Mouse (Mus musculus) hindbrain, embryonic 15.5 days (tissue): ENCODE results near the gene Cerkl. TPM values are rescaled to one million over a fixed set of nuclear protein-coding genes. Genes with fewer than 3 reads are reported as not detected.
A peak's percentile ranks its signal among the peaks of the same experiment; 100 is the strongest.

Experiments used
- ATAC-seq: fragments of 200-750 bp; cut with Nextera tagmentation; 2 replicates; pipeline ENCODE4 v1.8.0; 2017; ENCODE audit warnings: low read depth, moderate number of reproducible peaks, moderate TSS enrichment; ENCODE audit not compliant: low FRiP score
- H3K27ac ChIP-seq: fragments of 300-500 bp; sonication (generic); replicated peaks from 2 replicates; pipeline ENCODE4 v1.5.1; 2015; ENCODE audit warnings: mild to moderate bottlenecking, inconsistent platforms
- H3K27me3 ChIP-seq: fragments of 300-500 bp; sonication (generic); 2 replicates; pipeline ENCODE4 v1.6.1; 2015; ENCODE audit warnings: control low read depth, inconsistent platforms
- H3K36me3 ChIP-seq: fragments of 300-500 bp; sonication (generic); 2 replicates; pipeline ENCODE4 v1.6.1; 2015; ENCODE audit warnings: control low read depth, inconsistent platforms
- H3K4me1 ChIP-seq: fragments of 300-500 bp; sonication (generic); replicated peaks from 2 replicates; pipeline ENCODE4 v1.6.1; 2015; ENCODE audit warnings: control low read depth, inconsistent platforms
- H3K4me2 ChIP-seq: fragments of 300-500 bp; sonication (generic); 2 replicates; pipeline ENCODE4 v1.6.1; 2015; ENCODE audit warnings: moderate library complexity, mild to moderate bottlenecking, inconsistent platforms
- H3K4me3 ChIP-seq: fragments of 300-500 bp; sonication (generic); 2 replicates; pipeline ENCODE4 v1.5.1; 2015; ENCODE audit warnings: mild to moderate bottlenecking, inconsistent platforms
- H3K9ac ChIP-seq: fragments of 300-500 bp; sonication (generic); 2 replicates; pipeline ENCODE4 v1.6.1; 2015; ENCODE audit warnings: inconsistent platforms
- H3K9me3 ChIP-seq: fragments of 300-500 bp; sonication (generic); 2 replicates; pipeline ENCODE4 v1.6.1; 2016; ENCODE audit warnings: control low read depth, inconsistent platforms
- WGBS: fragments of 180-500 bp; shearing (Covaris S2); methylation state at CpG from one replicate; pipeline ENCODE4 v1.1.7; 2015; 5-methylcytosine and 5-hydroxymethylcytosine counted together
- polyA plus RNA-seq: library from polyadenylated mRNA; unstranded; fragments of >200 nt; fragmentation: Nextera tagmentation; extraction: Ambion mirVana; gene quantifications from 2 replicates; pipeline ENCODE4 v1.2.1, GENCODE M21; 2015

The Cerkl gene
- 2.5 and 3.3 TPM in 2 replicates for polyA plus RNA-seq

DNA sequence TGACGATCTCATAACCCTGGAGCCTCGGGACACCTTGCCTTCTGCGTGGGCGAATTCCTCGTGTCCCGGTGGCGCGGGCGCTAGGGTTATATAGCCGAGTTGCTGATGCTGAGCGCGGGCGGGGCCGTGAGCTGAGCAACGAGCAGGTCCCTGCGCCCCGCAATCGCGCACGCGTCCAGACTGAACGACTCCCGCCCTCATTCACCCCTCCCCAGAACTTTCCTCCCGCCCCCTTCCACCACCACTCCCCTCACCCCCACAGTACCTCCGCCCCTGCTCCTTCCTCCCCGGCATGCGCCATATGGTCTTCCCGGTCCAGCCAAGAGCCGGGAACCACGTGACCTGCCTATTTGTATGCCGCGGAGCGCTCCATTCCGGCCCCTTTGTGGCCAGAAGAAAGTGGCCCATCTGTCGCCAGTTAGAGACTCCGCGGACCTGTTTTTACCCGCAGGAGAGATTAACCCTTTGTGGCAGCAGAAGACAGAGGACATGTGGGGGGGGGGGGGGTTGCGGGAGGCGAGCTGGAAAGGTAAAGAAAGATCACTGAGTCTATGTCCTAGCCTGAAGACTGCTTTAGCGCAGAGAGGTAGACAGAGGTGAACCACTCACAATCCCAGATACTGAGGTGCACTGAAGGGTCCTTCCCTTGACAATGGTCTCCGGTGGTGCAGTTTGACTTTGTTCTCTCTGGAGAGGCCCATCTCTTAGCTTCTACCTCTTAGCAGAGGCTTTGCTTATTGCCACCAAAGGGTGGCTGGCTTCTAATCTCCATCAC, at the start of gene Cerkl, which contains the start of gene Neurod1:
Gene Cerkl (minus strand): TSS at position 211 of the 775 bp plus-strand sequence.
Gene Neurod1 (minus strand): TSS at position 177 of the 775 bp plus-strand sequence.
- H3K4me1 ChIP-seq: peaks cover 51% of the 10 kb centered on the region
- no peaks in the 10 kb centered on the region for H3K9me3 ChIP-seq
- H3K36me3 ChIP-seq: no peaks in the 10 kb centered on the region
- peak; percentile 91 for ATAC-seq
- peak within 1 kb of the TSS; percentile 46 for H3K4me3 ChIP-seq
- H3K27ac ChIP-seq: peak within 1 kb of the TSS; percentile 58
- 1% methylated on average over 42 of the region's 42 CpGs for WGBS
- peak within 1 kb of the TSS; percentile 64 for H3K4me2 ChIP-seq
- peak within 1 kb of the TSS; percentile 39 for H3K9ac ChIP-seq
- H3K27me3 ChIP-seq: peaks cover 15% of the 10 kb centered on the region

DNA sequence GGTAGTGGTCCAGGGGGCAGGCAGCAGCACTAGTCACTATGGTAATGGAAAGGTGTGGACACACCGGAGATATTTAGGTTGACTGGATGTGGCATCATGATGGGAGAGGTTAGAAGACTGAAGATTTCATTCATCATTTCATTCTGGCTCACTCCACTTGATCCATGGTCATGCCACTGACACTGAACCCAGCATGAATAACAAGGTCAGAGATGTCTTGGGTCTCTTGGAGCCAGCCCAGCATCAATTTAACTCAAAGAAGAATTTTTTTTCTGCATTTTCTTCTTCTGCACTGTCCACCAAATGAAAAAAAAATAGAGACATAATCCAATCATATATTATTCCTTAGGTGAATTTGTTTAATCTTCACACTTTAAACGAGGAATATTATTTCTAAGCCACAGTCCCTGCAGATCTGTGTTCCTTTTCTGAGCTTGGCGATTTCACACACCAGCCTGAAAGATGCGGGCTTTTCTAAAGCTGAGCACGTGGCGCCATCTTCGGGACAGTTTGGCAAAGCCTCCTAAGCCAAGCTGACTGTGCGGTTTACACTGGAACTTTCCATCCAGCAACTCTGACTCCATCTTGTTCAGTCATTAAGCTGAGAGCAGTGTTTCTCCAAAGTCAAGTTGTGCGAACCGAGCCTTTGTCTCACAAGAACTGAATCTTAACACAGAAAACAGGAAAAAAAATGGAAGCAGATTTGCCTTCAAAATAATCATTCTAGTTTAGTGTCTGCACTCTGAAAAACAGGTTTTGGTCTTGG, 42.6 kb upstream of the Cerkl start:
- WGBS: 26% methylated on average over 10 of the region's 10 CpGs
- H3K4me2 ChIP-seq: no peak overlapping the region
- no peaks in the 10 kb centered on the region for H3K9me3 ChIP-seq
- no peaks in the 10 kb centered on the region for H3K27me3 ChIP-seq
- no peaks in the 10 kb centered on the region for H3K4me1 ChIP-seq
- H3K9ac ChIP-seq: no peak overlapping the region
- H3K4me3 ChIP-seq: no peak overlapping the region
- H3K36me3 ChIP-seq: no peaks in the 10 kb centered on the region
- peak; percentile 91 for ATAC-seq
- H3K27ac ChIP-seq: no peak overlapping the region

DNA sequence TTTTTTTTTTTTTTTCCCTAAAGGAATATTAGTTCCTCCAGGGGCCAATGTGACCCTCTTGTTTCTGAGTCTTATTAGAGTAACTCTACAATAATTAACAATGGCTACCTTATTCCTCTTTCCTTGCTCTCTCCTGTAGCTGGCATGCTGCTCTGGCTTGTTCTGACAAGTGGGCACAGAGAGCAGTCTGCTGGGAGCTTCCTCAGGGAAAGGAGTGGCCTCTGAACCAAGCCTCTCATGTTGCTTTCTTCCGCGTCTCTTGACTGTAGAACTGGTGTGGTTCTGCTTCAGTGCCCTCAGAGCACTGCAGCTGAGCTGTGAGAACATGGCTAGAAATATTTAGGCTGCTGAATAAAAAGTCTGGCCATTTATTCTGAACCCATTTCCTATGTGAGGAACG, 28.5 kb upstream of the Cerkl start:
- H3K27me3 ChIP-seq: no peaks in the 10 kb centered on the region
- no peak overlapping the region for H3K4me2 ChIP-seq
- 62% methylated on average over 3 of the region's 3 CpGs for WGBS
- no peaks in the 10 kb centered on the region for H3K4me1 ChIP-seq
- ATAC-seq: no peak
- no peaks in the 10 kb centered on the region for H3K9me3 ChIP-seq
- H3K9ac ChIP-seq: no peak overlapping the region
- H3K4me3 ChIP-seq: no peak overlapping the region
- H3K27ac ChIP-seq: no peak overlapping the region
- H3K36me3 ChIP-seq: no peaks in the 10 kb centered on the region

- Histone ChIP-seq H3K4me1 (no peaks in the 10 kb centered on the region), H3K27ac (no peak overlapping the region), H3K4me3 (no peak overlapping the region), H3K4me2 (no peak overlapping the region), H3K9ac (no peak overlapping the region), H3K27me3 (no peaks in the 10 kb centered on the region), H3K9me3 (no peaks in the 10 kb centered on the region), H3K36me3 (no peaks in the 10 kb centered on the region)
- 88% methylated on average over 2 of the region's 2 CpGs for WGBS
- no peak for ATAC-seq
Measured at GRCm38 (mm10) chr2:79482511-79482910, 25.9 kb upstream of the Cerkl start.

GRCm38 (mm10) chr2:79462411-79462810, 5.8 kb upstream of the Cerkl start:
- H3K9me3 ChIP-seq: no peaks in the 10 kb centered on the region
- H3K27me3 ChIP-seq: peaks cover 19% of the 10 kb centered on the region
- 87% methylated on average over 4 of the region's 4 CpGs for WGBS
- no peak overlapping the region for H3K27ac ChIP-seq
- H3K4me1 ChIP-seq: peaks cover 23% of the 10 kb centered on the region
- H3K4me2 ChIP-seq: no peak overlapping the region
- no peak overlapping the region for H3K9ac ChIP-seq
- no peaks in the 10 kb centered on the region for H3K36me3 ChIP-seq
- ATAC-seq: no peak
- H3K4me3 ChIP-seq: no peak overlapping the region

GRCm38 (mm10) chr2:79461861-79462260, 5.3 kb upstream of the Cerkl start:
- H3K9ac ChIP-seq: no peak overlapping the region
- H3K4me1 ChIP-seq: peaks cover 27% of the 10 kb centered on the region
- no peaks in the 10 kb centered on the region for H3K9me3 ChIP-seq
- no peak overlapping the region for H3K27ac ChIP-seq
- ATAC-seq: no peak
- no peak overlapping the region for H3K4me2 ChIP-seq
- H3K36me3 ChIP-seq: no peaks in the 10 kb centered on the region
- no peak overlapping the region for H3K4me3 ChIP-seq
- peaks cover 24% of the 10 kb centered on the region for H3K27me3 ChIP-seq
- 73% methylated on average over 2 of the region's 2 CpGs for WGBS

DNA sequence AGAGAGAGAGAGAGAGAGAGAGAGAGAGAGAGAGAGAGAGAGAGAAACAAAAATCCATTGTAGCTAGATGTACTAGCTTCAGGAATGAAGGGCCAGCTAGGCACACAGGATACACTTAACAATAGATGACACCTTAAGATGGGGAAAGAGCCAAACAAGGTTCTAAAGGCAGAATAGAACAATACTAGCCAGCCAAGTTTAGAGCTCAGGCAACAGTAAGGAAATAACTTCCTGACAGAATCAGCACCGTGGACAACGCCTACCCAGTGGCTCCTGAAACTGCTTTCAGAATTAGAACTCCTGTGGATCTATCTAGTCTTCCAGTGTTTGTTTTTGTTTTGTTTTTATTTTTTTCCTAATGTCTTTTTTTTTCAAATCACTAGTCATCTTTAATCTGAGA, 4.0 kb upstream of the Cerkl start:
- H3K9me3 ChIP-seq: no peaks in the 10 kb centered on the region
- no peak overlapping the region for H3K4me2 ChIP-seq
- no peak for ATAC-seq
- no peak overlapping the region for H3K27ac ChIP-seq
- no peak overlapping the region for H3K4me3 ChIP-seq
- H3K9ac ChIP-seq: no peak overlapping the region
- peaks cover 37% of the 10 kb centered on the region for H3K4me1 ChIP-seq
- H3K36me3 ChIP-seq: no peaks in the 10 kb centered on the region
- 17% methylated on average over 2 of the region's 2 CpGs for WGBS
- peaks cover 24% of the 10 kb centered on the region for H3K27me3 ChIP-seq

GRCm38 (mm10) chr2:79460107-79460506, 3.5 kb upstream of the Cerkl start:
- Histone ChIP-seq H3K4me3 (peak overlapping the region; percentile 23), H3K36me3 (no peaks in the 10 kb centered on the region), H3K9me3 (no peaks in the 10 kb centered on the region), H3K4me2 (peak overlapping the region; percentile 48), H3K27ac (no peak overlapping the region), H3K9ac (no peak overlapping the region), H3K27me3 (peaks cover 24% of the 10 kb centered on the region), H3K4me1 (peaks cover 39% of the 10 kb centered on the region)
- no peak for ATAC-seq
- 5% methylated on average over 14 of the region's 14 CpGs for WGBS

- H3K9me3 ChIP-seq: no peaks in the 10 kb centered on the region
- H3K4me1 ChIP-seq: peaks cover 43% of the 10 kb centered on the region
- H3K4me3 ChIP-seq: peak overlapping the region; percentile 23
- H3K36me3 ChIP-seq: no peaks in the 10 kb centered on the region
- no peak; the same call in 1 of the 2 replicates for ATAC-seq
- H3K9ac ChIP-seq: no peak overlapping the region
- H3K4me2 ChIP-seq: peak overlapping the region; percentile 48
- 3% methylated on average over 44 of the region's 44 CpGs for WGBS
- H3K27me3 ChIP-seq: peaks cover 24% of the 10 kb centered on the region
- H3K27ac ChIP-seq: 0 out of 2 replicates have a peak overlapping the region, but pooled peaks have one; percentile 34
Measured at GRCm38 (mm10) chr2:79459061-79460045, 2.8 kb upstream of the Cerkl start.

DNA sequence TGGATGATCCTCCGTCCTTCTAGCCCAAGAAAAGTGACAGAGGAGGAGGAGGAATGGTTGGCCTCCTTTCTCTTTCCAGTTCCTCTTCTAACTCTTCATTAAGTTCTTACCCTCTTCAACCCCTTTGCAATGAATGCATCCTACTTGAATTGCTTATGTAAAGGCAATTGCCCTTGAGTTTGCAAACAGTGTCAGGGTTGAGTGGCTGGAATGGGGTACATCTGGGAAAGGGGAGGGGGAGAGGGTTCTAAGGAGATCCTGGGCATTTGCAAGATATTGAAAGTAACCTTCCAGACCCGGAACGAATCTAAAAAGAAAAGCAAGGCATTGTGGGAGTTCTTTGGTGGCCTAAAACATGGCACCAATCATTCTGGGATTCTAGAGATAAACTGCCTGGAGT, 1.3 kb upstream of the Cerkl start:
- ATAC-seq: no peak
- Histone ChIP-seq H3K27ac (no peak overlapping the region), H3K9ac (no peak overlapping the region), H3K9me3 (no peaks in the 10 kb centered on the region), H3K4me3 (no peak overlapping the region), H3K36me3 (no peaks in the 10 kb centered on the region), H3K4me2 (no peak overlapping the region), H3K4me1 (peaks cover 51% of the 10 kb centered on the region), H3K27me3 (peaks cover 19% of the 10 kb centered on the region)
- 27% methylated on average over 3 of the region's 3 CpGs for whole genome bisulfite sequencing

DNA sequence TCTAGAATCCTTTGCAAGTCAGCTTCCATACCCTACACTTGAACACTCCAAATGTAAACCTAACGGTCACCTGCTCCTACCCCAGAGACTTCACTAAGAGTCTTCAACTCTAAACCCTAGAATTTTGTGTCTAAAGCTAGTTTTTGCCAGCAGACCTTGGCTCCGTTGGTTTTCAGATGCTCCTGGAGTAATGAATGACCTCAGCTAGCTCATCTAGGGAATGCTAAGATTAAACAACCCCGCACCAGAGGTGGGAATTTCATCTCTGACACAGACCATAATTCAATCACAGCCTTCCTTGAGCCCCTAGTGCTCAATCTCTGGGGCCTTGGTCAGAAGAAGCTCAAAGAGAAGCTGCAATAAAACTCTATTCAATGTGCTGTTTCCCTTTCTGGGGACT, 849 bp upstream of the Cerkl start:
- peaks cover 18% of the 10 kb centered on the region for H3K27me3 ChIP-seq
- peak overlapping the region; percentile 64; the same call in 1 of the 2 replicates for H3K4me2 ChIP-seq
- peaks cover 51% of the 10 kb centered on the region for H3K4me1 ChIP-seq
- WGBS: 51% methylated on average over 3 of the region's 3 CpGs
- H3K4me3 ChIP-seq: no peak overlapping the region
- H3K36me3 ChIP-seq: no peaks in the 10 kb centered on the region
- no peak overlapping the region for H3K27ac ChIP-seq
- H3K9me3 ChIP-seq: no peaks in the 10 kb centered on the region
- H3K9ac ChIP-seq: no peak overlapping the region
- no peak for ATAC-seq
